Mouse (Mus musculus) heart, postnatal 10 days (tissue): ENCODE results near the gene Gm45713. TPM values are rescaled to one million over a fixed set of nuclear protein-coding genes. Genes with fewer than 3 reads are reported as not detected.

ENCODE experiments used
- DNase-seq, 2 experiments: peaks; one replicate each; pipeline ENCODE4 v3.0.0; 2021
- intact Hi-C: fragments of 180-260 bp; cut with DNase I; formaldehyde crosslinking; loops from one replicate; pipeline ENCODE4 v1.15.1; 2025
- total RNA-seq, 2 experiments: library from RNA; stranded (reverse); gene quantifications; 2 replicates each; pipeline ENCODE4 v1.2.3; 2021

Gm45713 gene
- total RNA-seq, 2 experiments from 2014 or later: not detected

DNA sequence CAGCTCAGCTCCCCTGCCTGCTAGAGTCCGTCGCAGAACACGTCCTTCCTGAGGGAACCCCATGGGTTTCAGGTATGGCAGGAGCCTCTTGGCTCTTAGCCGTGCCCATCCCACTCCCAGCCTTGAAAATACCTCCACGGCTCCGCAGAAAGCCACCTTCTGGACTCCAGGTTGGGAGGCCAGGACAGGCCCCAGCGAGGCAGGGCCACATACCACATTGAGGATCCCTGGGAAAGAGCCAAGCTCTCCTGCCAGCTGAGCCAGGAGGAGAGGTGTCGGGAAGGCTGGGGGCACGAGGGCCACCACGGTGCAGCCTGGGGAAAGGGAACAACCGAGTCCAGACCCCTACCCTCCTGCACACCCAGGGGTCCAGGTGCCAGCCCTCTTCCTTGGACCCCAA lies 11.2 kb upstream of the Gm45713 start:
- DNase-seq: no peak
- intact Hi-C loops: no loop called here

DNA sequence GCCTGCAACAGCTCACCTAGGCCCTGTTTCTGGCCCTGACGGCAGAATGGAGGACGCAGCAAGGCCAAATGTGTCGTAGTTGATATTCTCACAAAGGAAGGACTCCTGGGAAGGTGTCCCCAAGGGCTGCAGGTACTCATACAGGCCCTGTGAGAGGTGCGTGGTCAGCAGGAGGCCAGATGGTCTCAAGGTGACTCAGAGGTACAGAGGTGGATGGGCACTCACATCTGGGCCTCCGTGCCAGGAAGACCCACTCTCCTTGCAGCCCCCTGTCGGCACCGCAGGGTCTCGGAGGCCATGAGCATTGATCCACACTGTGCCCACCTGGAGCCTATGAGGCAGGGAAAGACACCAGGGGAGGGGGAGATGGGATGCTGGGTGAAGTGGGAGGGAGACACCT lies 9.4 kb upstream of the Gm45713 start:
- intact Hi-C loops: no loop called here
- DNase-seq: no peak

DNA sequence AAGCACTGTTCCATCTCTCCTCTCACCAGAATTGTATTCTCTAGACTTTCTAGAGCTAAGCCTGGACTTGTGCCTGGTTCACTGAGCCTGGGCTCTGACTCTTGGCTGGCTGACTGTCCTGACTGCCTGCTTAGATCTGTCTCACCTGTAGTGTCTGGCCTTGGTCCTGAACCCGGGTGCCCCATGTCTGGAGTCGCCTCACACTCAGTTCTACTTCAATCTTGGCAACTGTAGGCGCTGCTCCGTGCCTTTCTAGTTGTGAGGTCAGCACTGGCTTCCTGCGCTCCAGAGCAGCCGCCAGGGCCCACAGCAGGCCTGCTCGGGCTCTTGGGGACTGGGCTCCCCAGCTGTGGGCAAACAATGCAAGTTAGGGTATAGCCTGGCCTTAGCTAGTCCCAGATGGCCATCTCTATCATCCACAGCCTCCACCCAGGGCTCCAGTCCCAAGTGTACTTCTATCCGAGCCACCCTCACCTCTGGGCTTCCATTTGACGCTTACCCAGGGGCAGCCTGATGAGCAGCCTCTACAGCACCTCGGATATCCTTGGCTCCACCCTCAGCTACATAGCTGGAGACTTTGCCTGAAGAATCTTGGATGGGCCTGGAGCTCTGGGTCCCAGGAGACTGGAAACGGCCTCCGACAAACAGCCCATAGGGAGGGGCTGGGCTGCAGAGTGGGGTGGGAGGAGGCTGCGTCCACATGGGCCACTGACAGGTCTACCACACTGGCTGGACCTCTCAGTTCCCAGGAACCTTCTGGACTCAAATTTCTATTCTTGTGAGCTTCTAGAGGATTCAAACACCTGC lies 8.5 kb upstream of the Gm45713 start:
- no peak for DNase-seq

DNA sequence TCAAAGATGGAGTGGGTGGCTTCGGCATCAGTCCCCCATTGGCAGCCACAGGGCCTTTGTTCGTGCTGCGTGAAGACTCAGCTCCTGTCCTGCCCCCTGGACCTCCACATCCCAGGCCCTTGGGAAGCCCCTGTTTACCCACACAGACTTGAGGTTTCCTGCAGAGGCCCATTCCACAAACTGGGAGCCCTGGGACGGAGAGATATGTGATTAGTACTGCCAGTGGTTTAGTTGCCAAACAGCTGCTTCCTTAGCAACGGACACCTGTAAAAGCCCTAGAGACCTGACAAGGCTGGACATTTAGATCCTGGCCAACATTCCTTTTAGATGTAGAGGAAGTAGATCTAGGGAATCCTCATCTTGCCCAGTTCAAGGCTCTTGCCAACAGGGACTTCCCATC lies 5.9 kb upstream of the Gm45713 start:
- intact Hi-C loops: no loop called here
- DNase-seq: no peak

More for the DNA sequence above, 8.5 kb upstream of the Gm45713 start:
- intact Hi-C loops: no loop called here

DNA sequence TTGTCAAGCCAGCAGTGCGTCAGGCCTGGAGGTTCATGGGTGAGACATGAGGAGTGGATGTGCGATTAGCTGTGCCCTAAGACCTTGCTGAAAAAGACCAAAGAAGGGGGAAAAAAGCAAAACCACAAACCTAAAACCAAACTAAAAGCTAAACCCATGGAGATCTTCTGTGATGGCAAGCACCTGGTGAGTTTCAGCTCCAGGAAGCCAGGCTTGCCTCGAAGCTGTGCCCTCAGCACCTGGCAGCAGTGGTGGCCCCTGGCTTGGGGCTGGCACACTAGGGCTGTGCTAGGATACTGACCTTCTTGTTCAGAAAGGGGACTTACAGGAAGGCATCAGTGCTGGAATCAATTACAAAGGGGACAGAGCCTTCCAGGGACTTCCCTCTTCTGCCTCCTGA lies 5.3 kb upstream of the Gm45713 start:
- intact Hi-C loops: no loop called here
- DNase-seq: no peak

DNA sequence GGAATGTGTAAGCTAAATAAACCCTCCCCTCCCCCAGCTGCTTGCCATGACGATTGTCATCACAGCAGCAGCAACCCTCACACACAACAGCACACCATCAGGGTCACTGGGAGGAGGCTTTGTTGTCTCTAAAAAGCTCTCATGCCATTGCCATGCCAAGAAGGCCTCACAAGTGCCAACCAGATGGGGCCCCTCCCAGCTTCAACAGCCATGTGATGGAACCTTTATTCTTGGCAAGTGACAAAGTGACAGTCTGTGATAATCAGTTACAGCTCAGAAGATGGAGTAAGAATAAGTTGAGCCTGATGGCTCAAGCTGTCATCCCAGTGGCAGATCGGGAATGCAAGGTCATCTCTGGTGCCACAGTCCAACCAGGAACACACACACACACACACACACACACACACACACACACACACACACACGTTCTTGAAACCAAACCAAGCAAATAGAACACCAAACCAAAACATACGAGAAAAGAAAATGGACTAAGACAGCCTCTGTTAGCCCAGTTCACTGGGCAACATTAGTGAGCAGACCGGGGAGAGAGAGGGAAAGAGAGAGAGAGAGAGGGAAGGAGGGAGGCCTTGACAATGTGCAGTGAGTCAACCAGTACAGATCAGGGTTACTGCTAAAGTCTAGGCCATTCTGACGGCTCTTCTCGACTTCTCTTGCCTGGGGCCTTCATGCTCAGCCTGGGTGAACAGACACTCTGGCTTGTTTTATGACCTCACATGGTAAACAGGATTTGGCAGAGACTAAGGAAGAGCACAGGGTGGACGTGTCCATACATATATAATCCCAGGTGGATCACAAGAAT lies 4.1 kb upstream of the Gm45713 start:
- no peak for DNase-seq
- intact Hi-C loops: loop anchor here (5.0 kb wide), 1 partner anchor 158 kb away; no protein-coding TSS in a partner anchor

DNA sequence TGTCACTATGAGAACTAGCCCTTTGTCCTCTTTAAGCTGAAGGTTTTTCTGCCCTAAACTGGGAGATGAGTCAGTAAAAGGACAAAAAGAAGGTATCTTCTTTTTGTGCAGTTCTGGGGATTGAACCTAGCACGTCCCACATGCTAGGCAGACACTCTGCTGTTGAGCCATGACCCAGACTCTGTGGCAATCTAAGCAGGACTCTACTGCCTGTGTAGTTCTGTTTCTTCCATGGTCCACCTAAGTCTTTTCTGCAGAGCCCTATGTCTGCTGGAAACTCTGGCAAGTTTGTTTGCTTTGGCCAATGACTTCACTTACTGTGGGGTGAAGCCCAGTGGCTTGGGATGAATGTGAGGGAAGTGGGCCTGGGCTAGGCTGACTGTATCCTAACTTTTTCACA lies 2.4 kb upstream of the Gm45713 start:
- intact Hi-C loops: loop anchor here (5.0 kb wide), 1 partner anchor 156 kb away; no protein-coding TSS in a partner anchor
- no peak for DNase-seq

DNA sequence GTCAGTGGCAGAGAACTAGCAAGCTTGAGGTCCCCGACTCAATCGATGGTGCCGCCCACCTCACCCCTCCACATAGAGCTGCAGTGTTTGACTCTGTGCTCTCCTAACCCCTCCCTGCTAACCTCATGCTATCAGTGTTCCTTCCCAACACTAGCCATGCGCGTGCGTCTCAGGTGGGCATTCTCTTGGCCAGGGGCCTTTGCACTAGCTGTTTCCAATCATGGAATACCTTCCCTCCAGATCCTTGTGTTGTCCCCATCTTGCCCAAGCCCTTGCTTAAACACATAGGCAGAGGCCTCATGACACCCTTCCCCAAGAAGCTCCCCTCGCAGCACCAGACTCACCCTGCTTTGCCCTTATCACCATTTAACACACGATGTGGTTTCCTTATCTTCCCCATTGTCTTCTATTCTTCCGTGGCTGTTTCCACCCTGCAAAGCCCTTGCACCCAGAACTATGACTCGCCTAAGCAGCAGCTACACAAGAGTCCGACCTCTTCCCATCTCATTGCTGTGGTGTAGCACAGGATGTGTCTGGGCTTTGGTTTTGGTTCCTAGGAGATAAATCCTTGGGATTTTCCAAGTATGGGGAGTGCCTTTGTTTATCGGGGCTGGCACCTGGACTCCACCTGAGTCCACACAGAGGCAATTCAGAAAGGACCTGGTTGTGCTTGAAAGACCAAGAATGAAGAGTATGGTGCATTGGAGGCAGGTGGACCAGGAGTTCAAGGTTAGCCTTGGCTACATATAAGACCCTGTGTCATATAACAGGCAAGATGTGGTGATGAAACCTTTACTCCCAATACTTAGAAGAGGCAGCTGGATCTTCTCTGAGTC lies 1.4 kb upstream of the Gm45713 start:
- DNase-seq: no peak
- intact Hi-C loops: loop anchor here (5.0 kb wide), 1 partner anchor 155 kb away; no protein-coding TSS in a partner anchor

DNA sequence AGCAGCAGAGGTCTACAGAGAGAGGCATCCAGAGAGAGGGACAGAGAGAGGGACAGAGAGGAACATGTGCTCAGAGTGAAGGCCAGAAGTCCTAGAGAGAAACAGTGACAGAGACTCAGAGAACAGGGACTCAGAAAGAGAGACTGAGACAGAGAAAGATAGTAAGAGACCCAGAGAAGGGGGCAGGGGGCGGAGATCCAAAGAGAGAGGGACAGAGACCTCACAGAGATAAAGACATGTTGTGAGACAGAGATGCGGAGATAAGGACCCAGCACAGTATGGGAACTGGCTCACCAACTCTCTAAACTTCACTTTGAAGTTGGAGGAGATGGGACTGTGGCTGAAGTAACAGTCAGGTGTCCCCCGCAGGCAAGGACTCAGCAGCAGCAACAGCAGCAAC lies 661 bp downstream of the Gm45713 start:
- intact Hi-C loops: loop anchor here (5.0 kb wide), 1 partner anchor 153 kb away; no protein-coding TSS in a partner anchor
- no peak for DNase-seq

DNA sequence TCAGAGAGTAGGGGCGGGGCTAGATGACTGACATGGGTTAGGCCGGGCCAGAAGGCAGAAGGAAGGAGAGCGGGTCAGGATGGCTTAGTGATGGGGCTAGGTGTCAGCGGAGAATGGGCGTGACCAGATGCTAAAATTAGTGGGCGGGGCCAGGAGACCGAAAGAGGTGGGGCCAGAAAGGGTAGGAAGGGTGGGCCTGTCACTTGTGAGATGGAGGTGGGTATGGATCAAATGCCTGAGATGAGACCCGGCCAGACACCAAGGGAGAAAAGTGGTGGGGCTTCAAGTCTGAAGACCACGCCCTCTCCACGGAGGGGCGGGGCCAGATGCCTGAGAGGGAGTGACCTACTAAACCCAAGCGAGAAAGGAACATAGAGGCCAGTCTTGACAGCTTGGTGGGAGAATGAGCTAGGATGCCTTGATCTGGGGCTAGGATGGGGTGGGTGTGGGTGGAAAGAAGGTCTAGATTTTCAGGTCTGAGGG lies 1.4 kb downstream of the Gm45713 start:
- intact Hi-C loops: loop anchor here (5.0 kb wide), 1 partner anchor 152 kb away; no protein-coding TSS in a partner anchor
- DNase-seq: no peak

DNA sequence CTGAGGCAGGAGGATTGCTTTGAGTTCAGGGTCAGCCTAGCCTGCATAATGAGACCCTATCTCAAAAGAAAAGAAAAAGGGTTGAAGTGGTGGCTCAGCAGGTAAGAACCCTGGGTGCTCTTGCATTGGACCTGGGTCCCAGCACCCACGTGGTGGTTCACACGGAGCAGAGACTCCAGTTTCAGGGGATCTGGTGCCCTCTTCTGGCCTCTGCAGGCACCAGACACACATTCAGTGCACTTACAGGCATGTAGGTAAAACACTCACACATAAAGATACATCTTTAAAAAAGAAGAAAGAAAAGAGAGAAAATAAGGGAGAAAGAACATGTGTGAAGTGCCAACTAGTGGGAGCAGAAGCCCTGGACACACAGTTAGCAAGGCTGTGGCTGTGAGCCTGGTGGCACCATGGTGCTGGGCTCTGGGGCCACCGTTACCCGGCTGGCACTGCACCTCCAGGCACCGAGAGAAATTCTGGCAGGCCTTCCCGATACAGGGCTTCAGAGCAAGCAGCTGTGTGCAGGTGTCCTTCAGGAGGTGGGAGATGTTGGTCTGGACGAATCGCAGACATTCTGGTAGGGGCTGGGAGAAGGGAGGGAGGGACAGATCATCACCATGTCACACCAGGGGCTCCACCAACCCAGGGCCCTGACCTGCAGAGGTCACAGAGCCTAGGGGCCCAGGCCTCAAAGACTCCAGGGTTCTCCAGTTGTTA lies 2.4 kb downstream of the Gm45713 start:
- intact Hi-C loops: no loop called here
- no peak for DNase-seq

DNA sequence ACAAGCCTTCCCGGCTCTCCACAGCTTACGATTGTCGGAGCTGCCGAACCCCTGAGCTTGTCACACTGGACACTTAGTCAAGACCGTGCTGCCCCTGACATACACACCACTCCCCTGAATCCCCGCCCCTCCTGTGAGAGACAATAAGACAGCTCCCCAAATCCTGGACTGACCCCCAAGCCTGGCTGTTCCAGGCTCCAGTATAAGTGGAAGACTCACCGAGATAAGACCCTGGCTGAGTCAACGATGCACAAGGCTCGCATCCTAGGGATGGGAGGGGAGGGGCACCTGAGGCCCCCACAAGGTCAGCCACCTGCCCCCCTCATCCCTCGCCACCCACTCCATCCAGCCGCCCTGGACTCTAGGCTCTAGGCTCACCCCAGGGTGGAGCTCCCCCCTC lies 4.2 kb downstream of the Gm45713 start:
- intact Hi-C loops: no loop called here
- DNase-seq: no peak

DNA sequence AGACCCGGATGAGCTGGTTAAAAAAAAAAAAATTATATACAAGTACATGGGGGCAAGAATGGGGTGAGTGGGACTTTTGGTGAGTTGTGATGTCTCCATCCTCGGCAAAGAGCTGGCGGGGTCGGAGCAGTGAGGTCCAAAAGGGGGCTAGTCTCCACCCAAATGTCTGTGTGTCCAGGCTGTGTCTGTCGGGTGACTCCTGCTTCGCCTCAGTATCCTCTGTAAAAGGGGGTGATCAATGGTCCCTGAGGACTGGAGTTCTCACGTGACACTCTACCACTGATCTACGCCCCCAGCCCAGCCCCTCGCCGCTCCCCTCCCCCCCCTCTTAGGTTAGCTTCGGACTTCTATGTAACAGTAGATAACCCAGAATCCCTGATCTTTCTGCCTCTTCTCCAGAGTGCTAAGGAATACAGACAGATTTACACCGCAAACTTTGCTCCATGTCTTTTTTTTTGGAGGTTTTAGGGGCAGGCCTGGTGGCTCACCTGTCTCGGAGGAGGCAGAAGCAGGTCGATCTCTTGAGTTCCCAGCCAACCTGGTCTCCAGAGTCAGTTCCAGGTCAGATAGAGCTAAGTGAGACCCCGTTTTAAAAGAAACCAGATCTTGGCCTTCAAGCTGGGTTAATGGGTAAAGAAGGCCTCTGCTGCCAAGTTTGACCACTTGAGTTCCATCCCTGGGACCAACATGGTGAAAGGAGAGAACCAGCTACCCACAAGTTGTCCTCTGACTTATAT lies 6.1 kb downstream of the Gm45713 start:
- no peak for DNase-seq
- intact Hi-C loops: no loop called here

DNA sequence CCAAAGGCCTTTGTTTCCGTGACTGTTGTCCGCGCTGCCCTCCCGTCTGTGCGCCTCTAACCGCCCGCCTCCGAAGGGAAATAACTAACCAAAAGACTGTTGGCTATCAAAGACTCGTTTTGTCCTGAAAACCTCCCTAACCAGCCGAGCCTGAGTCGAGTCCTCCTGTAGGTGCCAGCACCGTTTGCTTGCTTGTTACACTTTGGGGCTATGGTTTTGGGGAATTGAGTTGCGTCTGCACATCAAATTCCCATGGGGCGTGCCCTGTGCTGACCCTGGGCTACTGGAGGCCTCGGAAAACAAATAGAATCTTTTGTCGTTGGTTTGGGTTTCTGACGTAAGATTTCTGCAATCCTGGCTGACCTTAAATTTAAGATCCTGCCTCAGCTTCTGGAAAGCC lies 6.7 kb downstream of the Gm45713 start:
- DNase-seq: no peak
- intact Hi-C loops: no loop called here

DNA sequence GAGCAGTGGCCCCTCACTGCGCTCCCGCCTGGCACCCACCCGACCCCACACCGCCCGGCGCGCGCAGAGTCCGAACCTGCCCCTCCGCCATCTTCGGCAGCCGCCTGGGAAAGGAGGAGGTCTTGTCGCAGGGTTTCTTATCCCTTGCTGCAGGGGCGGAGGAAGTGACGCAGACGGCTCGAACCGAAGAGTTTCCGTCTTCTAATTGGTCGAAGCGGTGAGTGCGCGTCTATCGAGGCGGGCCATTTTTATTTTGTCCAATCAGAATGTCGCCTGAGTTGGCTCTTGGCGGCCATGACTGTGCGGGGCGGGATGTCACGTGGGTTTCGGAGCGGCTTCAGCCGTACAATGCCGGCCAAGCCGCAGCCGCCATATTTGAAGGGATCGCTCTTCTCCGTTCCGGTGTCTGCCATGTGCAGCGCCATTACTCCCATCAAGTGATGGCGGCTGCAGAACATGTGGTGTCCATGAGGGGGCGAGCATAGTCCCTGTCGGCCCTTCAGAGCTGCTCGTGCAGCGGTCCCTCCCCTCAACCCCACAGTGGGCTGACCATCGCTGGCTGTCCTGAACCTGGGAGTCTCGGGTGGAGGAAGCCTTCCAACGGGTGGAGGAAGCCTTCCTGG lies 7.3 kb downstream of the Gm45713 start, which contains the start of gene Rpl13a:
Gene Rpl13a, minus strand, starts transcription at position 138 of the 623 bp plus-strand sequence.
- DNase-seq: peak; percentile 99 to 100
- intact Hi-C loops: no loop called here

DNA sequence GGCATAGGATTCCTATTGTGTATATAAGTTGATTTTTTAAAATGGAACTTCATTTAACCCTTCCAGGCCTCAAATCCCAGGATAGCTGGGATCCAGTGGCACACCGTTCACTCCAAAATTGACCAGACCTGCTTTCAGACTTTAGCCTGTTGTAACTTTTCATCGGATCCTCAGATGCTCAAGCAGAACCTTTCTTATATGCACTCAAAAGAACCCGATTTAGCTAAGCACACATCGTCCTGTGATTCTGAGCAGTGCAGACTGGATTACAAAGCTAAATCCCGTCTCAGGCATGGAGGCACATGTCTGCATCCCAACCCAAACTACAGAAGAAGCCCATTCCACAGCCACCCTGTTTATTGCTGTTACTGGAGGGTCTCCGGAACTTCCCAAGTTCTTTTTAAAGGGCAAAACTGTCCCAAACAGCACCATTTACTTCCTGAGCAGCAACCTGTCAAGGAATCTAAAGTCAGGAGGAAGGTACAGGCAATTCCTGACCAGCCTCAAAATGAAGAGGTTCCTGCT lies 8.3 kb downstream of the Gm45713 start:
- intact Hi-C loops: no loop called here
- no peak for DNase-seq

DNA sequence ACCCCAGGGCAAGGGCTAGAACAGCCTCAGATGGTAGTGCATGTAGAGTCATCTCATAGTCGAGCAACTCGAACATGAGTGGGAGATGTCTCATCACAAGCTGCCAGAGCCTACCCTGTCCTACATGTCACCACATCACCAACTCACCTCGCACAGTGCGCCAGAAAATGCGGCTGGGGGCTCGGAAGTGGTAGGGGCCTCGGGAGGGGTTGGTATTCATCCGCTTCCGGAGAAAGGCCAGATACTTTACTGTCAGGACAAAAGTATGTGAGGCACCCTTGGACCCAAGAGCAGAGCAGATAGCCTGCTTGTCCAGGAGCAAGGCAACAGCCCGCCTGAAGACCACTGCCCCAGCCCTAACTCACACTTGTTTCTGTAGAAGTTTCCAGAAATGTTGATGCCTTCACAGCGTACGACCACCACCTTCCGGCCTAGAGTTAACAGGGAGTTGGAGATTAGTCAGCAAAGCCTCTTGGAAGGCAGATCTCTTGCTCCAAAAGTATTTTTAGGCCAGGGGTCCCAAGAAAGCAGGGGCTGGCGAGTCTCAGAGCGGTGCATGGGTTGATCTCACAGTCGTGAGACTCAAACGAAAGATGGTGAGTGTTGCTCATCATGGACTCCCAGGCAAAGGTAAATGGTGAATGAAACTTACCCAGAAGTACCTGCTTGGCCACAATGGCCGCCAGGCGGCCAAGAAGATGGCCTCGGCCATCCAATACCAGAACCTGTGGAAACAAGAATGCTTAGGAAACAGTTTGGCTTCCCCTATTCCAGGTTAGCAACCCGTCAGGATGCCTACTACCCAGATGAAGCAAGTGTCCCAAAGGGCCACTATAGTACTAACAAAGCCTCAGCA lies 9.0 kb downstream of the Gm45713 start:
- intact Hi-C loops: no loop called here
- no peak for DNase-seq
